Mouse (Mus musculus): Measurements from ENCODE around the gene Aifm2.

The Aifm2 gene

DNA sequence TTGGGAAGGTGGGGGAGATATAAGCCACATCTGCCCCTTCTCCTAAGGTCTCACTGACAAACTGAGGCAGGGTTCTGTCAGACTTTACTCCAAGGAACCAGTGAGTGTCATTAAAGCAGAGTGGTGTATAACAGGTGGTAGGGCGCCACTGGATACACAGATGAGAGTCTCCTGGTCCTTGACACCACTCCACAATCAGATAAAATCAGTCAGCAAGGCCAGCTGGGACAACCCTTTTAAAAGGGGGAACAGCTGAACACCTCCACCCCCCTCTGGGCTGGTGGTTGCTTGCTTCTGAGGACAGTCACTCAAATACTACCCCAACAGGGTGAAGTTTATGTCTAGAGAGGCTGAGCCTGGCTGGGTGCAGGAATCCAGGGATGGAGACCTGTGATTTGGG is 22.5 kb downstream of the Aifm2 start:
- no peak for DNase-seq (ENCODE audit: low read depth, low spot score)
- no peaks in the 10 kb centered on the region for H3K27me3 ChIP-seq (ENCODE audit: control insufficient read depth, insufficient read depth, low read length, poor library complexity, severe bottlenecking)
- H3K36me3 ChIP-seq (ENCODE audit: control insufficient read depth, insufficient read depth, low read length, poor library complexity, severe bottlenecking): no peaks in the 10 kb centered on the region

DNA sequence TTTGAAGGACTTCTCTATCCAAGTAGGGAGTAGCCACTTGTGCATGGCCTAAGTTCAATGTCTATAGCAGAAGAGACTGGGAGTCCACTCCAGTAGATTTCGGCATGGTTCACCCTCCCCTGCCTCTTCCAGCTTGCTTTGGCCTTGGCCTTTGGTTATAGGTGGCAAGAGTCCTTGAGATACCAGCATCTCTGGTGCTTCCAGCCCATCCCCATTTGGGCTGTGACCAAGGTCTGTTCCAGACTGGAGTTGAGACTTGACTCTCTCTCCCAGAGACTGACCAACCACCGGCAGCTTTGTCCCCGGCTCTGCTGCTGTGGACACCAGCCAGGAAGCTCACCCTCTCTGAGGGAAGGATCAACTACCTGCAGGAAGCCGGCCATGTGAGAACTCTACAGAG is 23.1 kb downstream of the Aifm2 start:
- no peak for DNase-seq (ENCODE audit: low read depth, low spot score)
- H3K36me3 ChIP-seq (ENCODE audit: control insufficient read depth, insufficient read depth, low read length, poor library complexity, severe bottlenecking): no peaks in the 10 kb centered on the region
- H3K27me3 ChIP-seq (ENCODE audit: control insufficient read depth, insufficient read depth, low read length, poor library complexity, severe bottlenecking): no peaks in the 10 kb centered on the region

DNA sequence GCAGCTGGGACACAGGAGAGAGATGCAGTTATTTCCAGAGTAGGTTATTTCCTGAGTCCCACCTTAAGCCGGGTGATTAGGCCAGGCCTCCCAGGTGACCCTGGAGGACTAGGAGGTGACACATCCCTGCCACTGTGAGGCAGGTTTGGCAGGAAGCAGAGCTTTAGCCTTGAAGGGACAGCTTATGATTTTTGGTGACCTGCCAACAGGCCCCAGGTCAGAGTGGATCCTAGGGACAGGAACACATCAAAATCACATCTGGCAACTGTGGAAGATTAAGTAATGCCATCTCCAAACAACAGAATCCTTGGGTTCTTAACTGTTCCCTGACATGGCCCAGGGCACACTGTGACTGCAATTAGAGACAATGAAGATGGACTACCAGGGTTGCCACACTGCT is 26.2 kb downstream of the Aifm2 start:
- DNase-seq (ENCODE audit: low read depth, low spot score): no peak
- H3K36me3 ChIP-seq (ENCODE audit: control insufficient read depth, insufficient read depth, low read length, poor library complexity, severe bottlenecking): no peaks in the 10 kb centered on the region
- H3K27me3 ChIP-seq (ENCODE audit: control insufficient read depth, insufficient read depth, low read length, poor library complexity, severe bottlenecking): no peaks in the 10 kb centered on the region

DNA sequence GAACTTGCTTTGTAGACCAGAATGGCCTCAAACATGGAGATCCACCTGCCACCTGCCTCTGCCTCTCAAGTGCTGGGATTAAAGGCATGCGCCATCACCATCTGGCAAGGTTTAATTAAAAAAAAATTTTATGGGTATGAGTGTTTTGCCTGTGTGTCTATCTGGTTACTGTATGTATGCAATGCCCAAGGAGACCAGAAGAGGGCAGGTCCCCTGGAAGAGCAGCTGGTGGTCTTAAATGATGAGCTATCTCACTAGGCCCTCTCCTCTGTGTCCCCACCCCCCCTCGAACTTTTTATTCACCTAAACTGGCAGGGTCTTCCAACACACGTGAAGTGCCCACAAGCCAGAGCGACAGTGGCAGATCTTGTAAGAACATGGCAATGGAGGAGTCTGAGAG is 26.8 kb downstream of the Aifm2 start:
- H3K27me3 ChIP-seq (ENCODE audit: control insufficient read depth, insufficient read depth, low read length, poor library complexity, severe bottlenecking): no peaks in the 10 kb centered on the region
- DNase-seq (ENCODE audit: low read depth, low spot score): no peak
- H3K36me3 ChIP-seq (ENCODE audit: control insufficient read depth, insufficient read depth, low read length, poor library complexity, severe bottlenecking): no peaks in the 10 kb centered on the region

DNA sequence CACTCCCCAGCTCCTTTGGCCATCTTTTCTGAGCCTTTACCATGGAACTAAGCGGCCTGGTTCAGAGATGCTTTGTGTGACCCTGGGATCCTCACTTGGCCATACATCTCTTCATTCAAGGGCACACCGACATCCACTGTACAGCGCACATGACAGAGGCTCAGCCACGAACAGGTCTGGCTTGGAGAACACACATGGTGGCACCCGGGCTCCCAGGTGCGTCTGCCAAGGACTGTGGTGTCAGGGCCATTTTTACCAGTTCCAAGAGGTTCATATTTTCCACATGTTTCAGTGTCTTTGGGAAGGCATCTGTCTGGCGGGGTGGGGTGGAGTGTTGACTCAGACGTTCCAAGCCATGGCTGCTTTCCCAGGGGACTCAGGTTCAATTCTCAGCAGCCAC is 27.3 kb downstream of the Aifm2 start:
- H3K27me3 ChIP-seq (ENCODE audit: control insufficient read depth, insufficient read depth, low read length, poor library complexity, severe bottlenecking): no peaks in the 10 kb centered on the region
- no peak for DNase-seq (ENCODE audit: low read depth, low spot score)
- H3K36me3 ChIP-seq (ENCODE audit: control insufficient read depth, insufficient read depth, low read length, poor library complexity, severe bottlenecking): no peaks in the 10 kb centered on the region

DNA sequence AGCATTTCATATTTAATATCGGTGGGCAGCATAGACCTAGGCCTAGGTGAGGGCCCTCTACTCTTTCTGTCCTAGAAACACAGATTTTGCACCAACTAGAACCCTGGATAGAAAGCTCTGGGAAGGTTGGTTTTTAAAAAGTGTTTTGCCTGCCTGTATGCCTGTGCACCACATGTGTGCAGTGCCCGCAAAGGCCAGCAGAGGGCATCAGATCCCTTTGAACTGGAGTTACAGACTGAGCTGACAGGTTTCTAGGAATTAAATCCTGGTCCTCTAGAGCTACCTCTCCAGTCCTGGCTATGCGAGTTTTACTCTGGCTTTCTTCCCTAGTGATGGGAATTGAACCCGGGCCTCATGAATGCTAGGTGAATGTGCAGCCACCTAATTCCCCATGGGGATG is 30.1 kb downstream of the Aifm2 start:
- Histone ChIP-seq H3K27me3 (ENCODE audit: control insufficient read depth, insufficient read depth, low read length, poor library complexity, severe bottlenecking) (no peaks in the 10 kb centered on the region), H3K36me3 (ENCODE audit: control insufficient read depth, insufficient read depth, low read length, poor library complexity, severe bottlenecking) (no peaks in the 10 kb centered on the region)
- DNase-seq (ENCODE audit: low read depth, low spot score): no peak

DNA sequence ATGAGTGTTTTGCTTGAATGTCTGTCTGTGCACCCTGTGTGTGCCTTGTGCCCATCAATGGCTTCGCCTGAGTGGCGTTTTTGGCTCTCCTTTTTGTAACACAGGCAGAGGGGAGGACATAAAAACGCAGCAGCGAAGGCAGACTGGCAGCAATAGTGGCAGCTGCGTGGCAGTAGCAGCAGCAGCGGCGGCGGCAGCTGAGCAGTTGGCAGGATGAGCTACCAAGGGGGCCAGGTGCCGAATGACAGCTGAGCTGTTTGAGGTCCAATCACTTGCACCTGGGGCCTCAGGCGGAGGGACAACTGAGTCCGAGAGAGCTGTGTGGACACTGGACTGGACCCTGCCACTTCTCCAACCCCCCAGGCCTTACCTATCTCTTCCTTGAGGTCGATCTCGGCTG is 32.2 kb downstream of the Aifm2 start:
- Histone ChIP-seq H3K36me3 (ENCODE audit: control insufficient read depth, insufficient read depth, low read length, poor library complexity, severe bottlenecking) (no peaks in the 10 kb centered on the region), H3K27me3 (ENCODE audit: control insufficient read depth, insufficient read depth, low read length, poor library complexity, severe bottlenecking) (no peaks in the 10 kb centered on the region)
- DNase-seq (ENCODE audit: low read depth, low spot score): no peak

DNA sequence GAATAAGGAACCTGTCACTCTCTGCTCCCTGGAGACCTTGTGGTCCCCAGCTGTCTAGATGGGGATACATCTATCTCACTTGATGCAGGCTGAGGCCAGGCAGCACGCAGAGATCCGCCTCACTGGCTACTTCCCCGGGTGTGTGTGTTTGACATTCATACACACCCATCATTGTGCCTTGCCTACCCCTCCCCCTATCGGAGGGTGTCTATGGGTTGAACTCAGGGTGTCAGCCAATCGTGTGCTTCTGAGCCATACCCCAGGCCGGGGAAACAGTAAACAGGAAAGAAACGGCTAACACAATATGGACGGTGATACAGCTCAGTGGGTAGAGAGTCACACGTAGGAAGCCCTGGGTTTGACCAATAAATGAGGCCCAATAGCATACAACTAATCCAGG is 35.0 kb downstream of the Aifm2 start:
- no peak for DNase-seq (ENCODE audit: low read depth, low spot score)
- no peaks in the 10 kb centered on the region for H3K36me3 ChIP-seq (ENCODE audit: control insufficient read depth, insufficient read depth, low read length, poor library complexity, severe bottlenecking)
- H3K27me3 ChIP-seq (ENCODE audit: control insufficient read depth, insufficient read depth, low read length, poor library complexity, severe bottlenecking): no peaks in the 10 kb centered on the region

DNA sequence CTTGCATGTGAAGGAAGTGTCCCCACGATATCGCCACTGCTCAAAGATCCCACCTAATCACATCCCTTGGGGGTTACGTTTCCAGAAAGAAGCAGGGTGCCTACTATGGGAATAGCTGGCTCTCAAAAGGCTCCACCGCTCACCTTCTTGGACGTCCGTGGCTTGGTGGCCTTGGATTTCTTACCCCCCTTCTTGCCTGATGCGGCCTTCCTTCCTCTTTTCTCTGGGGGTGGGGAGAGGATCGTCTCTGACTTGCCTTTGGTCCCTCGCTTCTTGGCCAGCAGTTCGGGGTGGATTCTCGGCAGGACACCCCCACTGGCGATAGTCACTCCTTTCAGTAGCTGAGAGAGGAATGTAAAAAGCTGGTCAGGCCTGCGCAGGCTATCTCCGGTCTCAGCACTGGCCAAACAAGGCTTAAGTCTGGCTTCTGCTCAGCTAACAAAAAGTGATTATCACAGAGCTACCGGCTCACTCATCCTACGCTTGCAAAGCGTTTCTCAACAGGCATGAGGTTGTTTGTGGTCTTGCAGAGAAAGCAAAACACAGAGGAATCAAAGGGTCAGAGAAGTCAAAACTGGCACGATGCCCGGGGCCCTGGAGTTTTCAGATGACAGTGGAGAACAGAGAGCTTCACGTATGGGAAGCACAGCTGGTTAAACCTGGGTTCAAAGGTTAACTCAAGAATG is 36.6 kb downstream of the Aifm2 start:
- H3K27me3 ChIP-seq (ENCODE audit: control insufficient read depth, insufficient read depth, low read length, poor library complexity, severe bottlenecking): no peaks in the 10 kb centered on the region
- no peaks in the 10 kb centered on the region for H3K36me3 ChIP-seq (ENCODE audit: control insufficient read depth, insufficient read depth, low read length, poor library complexity, severe bottlenecking)
- DNase-seq (ENCODE audit: low read depth, low spot score): no peak

DNA sequence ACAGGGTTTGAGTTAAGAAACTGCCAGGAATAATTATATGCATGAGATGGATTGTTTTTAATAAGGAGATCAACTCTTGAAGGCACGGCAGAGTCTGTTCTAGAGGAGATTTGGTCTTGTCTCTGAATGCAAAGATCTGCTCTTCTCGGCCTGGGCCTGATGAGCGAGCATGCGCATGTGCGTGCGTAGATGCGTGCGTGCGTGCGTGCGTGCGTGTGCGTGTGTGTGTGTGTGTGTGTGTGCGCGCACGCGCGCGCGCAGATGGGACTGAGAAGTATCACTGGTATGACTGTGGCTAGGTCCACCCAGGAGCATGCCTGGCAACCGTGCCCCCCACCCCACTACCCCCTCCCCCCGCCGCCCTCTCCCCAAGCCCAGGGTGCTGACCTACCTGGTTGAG is 38.0 kb downstream of the Aifm2 start:
- Histone ChIP-seq H3K36me3 (ENCODE audit: control insufficient read depth, insufficient read depth, low read length, poor library complexity, severe bottlenecking) (no peaks in the 10 kb centered on the region), H3K27me3 (ENCODE audit: control insufficient read depth, insufficient read depth, low read length, poor library complexity, severe bottlenecking) (no peaks in the 10 kb centered on the region)
- no peak for DNase-seq (ENCODE audit: low read depth, low spot score)

DNA sequence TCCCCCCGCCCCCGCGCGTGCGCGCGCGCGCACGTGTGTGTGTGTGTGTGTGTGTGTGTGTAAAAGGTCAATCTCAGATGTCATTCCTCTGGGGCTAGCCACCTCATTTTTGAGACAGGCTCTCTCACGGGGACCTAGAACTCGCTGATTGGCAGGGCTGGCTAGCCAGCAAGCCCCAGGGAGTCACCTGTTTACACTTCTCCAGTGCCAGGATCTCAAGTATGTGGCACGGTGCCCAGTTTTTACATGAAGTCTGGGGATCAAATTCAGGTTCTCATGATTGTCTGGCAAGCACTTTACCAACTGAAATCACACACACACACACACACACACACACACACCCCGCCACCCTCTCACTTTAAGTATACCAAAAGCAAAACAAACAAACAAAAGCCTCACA is 42.0 kb downstream of the Aifm2 start:
- no peak for DNase-seq (ENCODE audit: low read depth, low spot score)
- no peaks in the 10 kb centered on the region for H3K27me3 ChIP-seq (ENCODE audit: control insufficient read depth, insufficient read depth, low read length, poor library complexity, severe bottlenecking)
- no peaks in the 10 kb centered on the region for H3K36me3 ChIP-seq (ENCODE audit: control insufficient read depth, insufficient read depth, low read length, poor library complexity, severe bottlenecking)

DNA sequence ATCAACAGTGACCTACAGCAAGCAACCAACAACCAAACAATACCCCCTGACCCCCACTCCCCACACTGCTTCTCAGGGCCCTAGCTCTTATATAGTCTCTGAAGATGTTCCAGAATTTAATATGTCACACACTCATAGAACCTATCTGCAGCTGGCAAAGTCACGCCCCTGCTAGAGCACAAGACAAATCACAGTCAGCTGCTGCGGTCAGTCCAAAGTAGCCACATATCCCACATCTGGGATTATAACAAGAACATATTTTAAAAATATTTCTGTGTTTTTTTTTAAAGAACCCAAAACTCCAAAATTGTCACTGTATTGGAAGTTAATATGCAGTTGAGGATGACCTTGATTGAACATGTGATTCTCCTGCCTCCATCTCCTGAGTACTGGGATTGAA is 43.8 kb downstream of the Aifm2 start:
- DNase-seq (ENCODE audit: low read depth, low spot score): no peak
- H3K36me3 ChIP-seq (ENCODE audit: control insufficient read depth, insufficient read depth, low read length, poor library complexity, severe bottlenecking): no peaks in the 10 kb centered on the region
- no peaks in the 10 kb centered on the region for H3K27me3 ChIP-seq (ENCODE audit: control insufficient read depth, insufficient read depth, low read length, poor library complexity, severe bottlenecking)

DNA sequence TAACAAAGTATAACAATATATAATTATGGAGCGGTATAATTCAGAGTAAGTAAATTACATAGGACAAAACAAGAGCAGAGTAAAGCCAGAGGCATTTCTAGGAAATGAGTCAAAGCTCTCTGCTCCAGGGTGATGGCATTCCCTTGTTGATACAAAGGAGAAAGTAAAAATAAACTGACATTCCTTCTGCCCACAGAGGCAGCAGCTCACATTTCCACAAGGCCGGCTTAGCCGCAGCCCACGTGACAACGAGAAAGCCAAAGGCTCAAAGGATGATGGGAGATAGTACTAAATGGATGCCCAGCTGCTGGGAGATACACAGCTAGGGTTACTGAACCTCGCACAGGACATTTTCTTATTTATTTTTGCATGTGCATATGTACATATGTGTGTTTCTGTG is 44.8 kb downstream of the Aifm2 start:
- Histone ChIP-seq H3K36me3 (ENCODE audit: control insufficient read depth, insufficient read depth, low read length, poor library complexity, severe bottlenecking) (no peaks in the 10 kb centered on the region), H3K27me3 (ENCODE audit: control insufficient read depth, insufficient read depth, low read length, poor library complexity, severe bottlenecking) (no peaks in the 10 kb centered on the region)
- no peak for DNase-seq (ENCODE audit: low read depth, low spot score)

DNA sequence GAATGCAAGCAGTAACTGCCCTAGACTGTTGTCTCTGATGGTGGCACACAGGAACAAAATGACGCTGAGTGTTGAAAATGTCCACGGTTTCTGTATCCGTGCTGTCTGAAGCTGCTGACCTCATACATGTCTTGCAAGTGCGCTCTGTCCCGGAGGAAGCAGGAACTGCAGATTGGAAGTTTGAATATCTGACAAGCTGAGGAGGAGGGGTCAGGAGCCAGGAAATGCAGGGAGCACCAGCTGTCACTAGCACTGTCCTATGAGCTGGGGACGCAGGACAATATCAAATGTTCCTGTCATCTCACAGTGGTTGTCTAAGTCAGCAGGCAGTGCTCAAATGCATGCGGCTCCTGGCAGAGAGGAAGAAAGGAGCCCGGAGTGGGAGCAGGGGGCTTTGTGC is 49.6 kb downstream of the Aifm2 start:
- no peaks in the 10 kb centered on the region for H3K27me3 ChIP-seq (ENCODE audit: control insufficient read depth, insufficient read depth, low read length, poor library complexity, severe bottlenecking)
- H3K36me3 ChIP-seq (ENCODE audit: control insufficient read depth, insufficient read depth, low read length, poor library complexity, severe bottlenecking): no peaks in the 10 kb centered on the region
- no peak for DNase-seq (ENCODE audit: low read depth, low spot score)

DNA sequence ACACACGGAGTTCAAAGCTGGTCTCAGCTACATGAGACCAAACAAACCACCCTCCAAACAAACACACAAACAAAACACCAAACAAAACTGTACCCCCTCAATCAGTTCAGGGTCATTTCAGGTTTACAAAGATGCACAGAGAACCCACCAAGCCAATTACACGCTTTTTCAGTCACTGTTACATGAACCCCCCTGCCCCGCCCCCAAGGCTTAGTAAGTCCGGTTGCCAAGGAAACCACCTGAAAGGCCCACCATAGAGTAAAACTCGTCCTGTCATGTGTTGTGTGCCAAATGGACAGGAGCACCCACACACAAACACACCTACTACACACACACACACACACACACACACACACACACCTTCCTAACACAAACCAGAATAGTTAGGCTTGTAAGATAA is 50.5 kb downstream of the Aifm2 start:
- Histone ChIP-seq H3K36me3 (ENCODE audit: control insufficient read depth, insufficient read depth, low read length, poor library complexity, severe bottlenecking) (no peaks in the 10 kb centered on the region), H3K27me3 (ENCODE audit: control insufficient read depth, insufficient read depth, low read length, poor library complexity, severe bottlenecking) (no peaks in the 10 kb centered on the region)
- no peak for DNase-seq (ENCODE audit: low read depth, low spot score)

DNA sequence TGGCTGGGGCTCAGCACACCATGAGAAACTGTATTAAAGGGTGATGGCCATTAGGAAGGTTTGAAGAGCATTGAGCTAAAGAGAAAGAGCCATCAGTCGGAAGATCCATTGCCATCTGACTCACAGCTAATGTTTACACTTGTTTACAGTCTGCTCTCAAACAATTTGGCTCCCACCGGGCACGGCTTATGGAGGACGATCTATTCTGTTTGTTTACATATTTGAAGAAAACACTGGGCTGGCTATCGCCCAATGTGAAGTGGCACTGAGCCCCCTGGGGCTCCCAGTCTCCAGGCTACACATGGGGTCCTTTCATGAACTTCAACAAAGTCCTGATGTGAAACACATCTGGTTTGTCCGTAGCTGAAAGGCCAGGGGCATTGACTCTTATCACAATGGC is 51.7 kb downstream of the Aifm2 start:
- no peak for DNase-seq (ENCODE audit: low read depth, low spot score)
- Histone ChIP-seq H3K27me3 (ENCODE audit: control insufficient read depth, insufficient read depth, low read length, poor library complexity, severe bottlenecking) (no peaks in the 10 kb centered on the region), H3K36me3 (ENCODE audit: control insufficient read depth, insufficient read depth, low read length, poor library complexity, severe bottlenecking) (no peaks in the 10 kb centered on the region)
